Mouse (Mus musculus) G1E (cell line): ENCODE data around the gene Dennd1a.

ENCODE experiments used
- CTCF ChIP-seq: IDR thresholded peaks from 2 replicates; pipeline ENCODE4 v1.5.1; 2012; ENCODE audit warnings: low read depth, low read length, inconsistent platforms, mixed read lengths
- GATA1 ChIP-seq: IDR thresholded peaks from 2 replicates; pipeline ENCODE4 v1.6.1; 2012; ENCODE audit warnings: borderline replicate concordance, low read length, inconsistent platforms, mixed read lengths
- GATA2 ChIP-seq: IDR thresholded peaks from 2 replicates; pipeline ENCODE4 v1.6.1; 2012; ENCODE audit warnings: low read depth, low read length, inconsistent platforms, borderline replicate concordance
- POLR2AphosphoS5 ChIP-seq: IDR thresholded peaks from 2 replicates; pipeline ENCODE4 v1.6.1; 2012; ENCODE audit warnings: low read depth, low read length, inconsistent platforms; ENCODE audit not compliant: insufficient replicate concordance
- TAL1 ChIP-seq: conservative IDR thresholded peaks from 2 replicates; pipeline ENCODE4 v1.6.1; 2012; ENCODE audit warnings: low read depth, low read length, inconsistent platforms, mixed read lengths

DNA sequence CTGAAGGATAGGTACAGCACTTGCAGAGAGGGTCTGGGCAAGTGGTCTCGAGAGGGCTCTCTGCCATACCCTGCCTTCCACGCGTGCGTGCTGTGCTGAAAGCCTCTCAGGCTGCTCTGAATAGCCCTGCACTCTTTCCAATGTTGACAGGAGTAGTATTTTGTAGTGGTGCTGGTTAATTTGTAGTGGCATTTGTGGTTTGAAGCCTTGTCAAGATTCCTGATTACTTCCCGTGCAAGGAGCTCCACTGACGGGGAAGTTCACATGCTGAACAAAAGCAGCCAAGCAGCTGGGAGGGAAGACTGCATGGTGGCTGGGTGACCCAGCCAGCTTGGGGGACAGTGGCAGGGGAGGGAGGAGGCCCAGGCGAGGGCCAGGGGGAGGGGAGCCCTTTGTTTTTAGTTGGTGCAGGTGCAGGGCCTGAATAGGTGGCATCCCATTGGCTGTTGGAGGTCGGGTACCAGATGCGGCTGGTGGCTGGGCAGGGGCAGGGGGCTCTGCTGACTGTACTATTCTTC is 457.4 kb downstream of the Dennd1a start:
- TF ChIP-seq GATA1 (no peak), CTCF (no peak), POLR2AphosphoS5 (no peak), GATA2 (no peak), TAL1 (no peak)
